Mouse (Mus musculus): ENCODE measurements at regions not wholly inside any gene's neighbourhood (a gene's known extent, or its start where the extent isn't known, plus 50 kb on each side); places are given as distances from the start of the nearest gene placed in this dataset.
A peak's percentile ranks its signal among the peaks of the same experiment; 100 is the strongest.

GRCm38 (mm10) chr17:88142003-88142402 lies 76.9 kb upstream of the Fbxo11 start:
- no peak for ATAC-seq (ENCODE audit: insufficient read depth, low FRiP score)
- H3K4me2 ChIP-seq (ENCODE audit: low read depth, low read length), result peak overlapping the region; percentile 14
- H3K27ac ChIP-seq (ENCODE audit: low read length), result no peak overlapping the region
- 57% methylated on average over 8 of the region's 8 CpGs for WGBS
- H3K4me1 ChIP-seq (ENCODE audit: control insufficient read depth, insufficient read depth, low read length), result no peaks in the 10 kb centered on the region
- no peak overlapping the region for H3K4me3 ChIP-seq (replicated peaks; ENCODE audit: low read length)
- H3K27me3 ChIP-seq (ENCODE audit: control insufficient read depth, insufficient read depth, low read length), result no peaks in the 10 kb centered on the region
- H3K9ac ChIP-seq (ENCODE audit: low read length), result no peak overlapping the region
- no peaks in the 10 kb centered on the region for H3K36me3 ChIP-seq (ENCODE audit: control insufficient read depth, insufficient read depth, low read length)
- H3K9me3 ChIP-seq (replicated peaks; ENCODE audit: control insufficient read depth, low read length), result no peaks in the 10 kb centered on the region

- WGBS, result 69% methylated on average over 3 of the region's 3 CpGs
- H3K27ac ChIP-seq (ENCODE audit: low read length), result no peak overlapping the region
- ATAC-seq (ENCODE audit: insufficient read depth, low FRiP score), result no peak
- no peaks in the 10 kb centered on the region for H3K4me1 ChIP-seq (ENCODE audit: control insufficient read depth, insufficient read depth, low read length)
- no peaks in the 10 kb centered on the region for H3K9me3 ChIP-seq (replicated peaks; ENCODE audit: control insufficient read depth, low read length)
- no peaks in the 10 kb centered on the region for H3K36me3 ChIP-seq (ENCODE audit: control insufficient read depth, insufficient read depth, low read length)
- no peak overlapping the region for H3K9ac ChIP-seq (ENCODE audit: low read length)
- H3K4me2 ChIP-seq (ENCODE audit: low read depth, low read length), result no peak overlapping the region
- no peaks in the 10 kb centered on the region for H3K27me3 ChIP-seq (ENCODE audit: control insufficient read depth, insufficient read depth, low read length)
- no peak overlapping the region for H3K4me3 ChIP-seq (replicated peaks; ENCODE audit: low read length)
Observed at GRCm38 (mm10) chr17:88142809-88143208, 77.7 kb upstream of the Fbxo11 start.

DNA sequence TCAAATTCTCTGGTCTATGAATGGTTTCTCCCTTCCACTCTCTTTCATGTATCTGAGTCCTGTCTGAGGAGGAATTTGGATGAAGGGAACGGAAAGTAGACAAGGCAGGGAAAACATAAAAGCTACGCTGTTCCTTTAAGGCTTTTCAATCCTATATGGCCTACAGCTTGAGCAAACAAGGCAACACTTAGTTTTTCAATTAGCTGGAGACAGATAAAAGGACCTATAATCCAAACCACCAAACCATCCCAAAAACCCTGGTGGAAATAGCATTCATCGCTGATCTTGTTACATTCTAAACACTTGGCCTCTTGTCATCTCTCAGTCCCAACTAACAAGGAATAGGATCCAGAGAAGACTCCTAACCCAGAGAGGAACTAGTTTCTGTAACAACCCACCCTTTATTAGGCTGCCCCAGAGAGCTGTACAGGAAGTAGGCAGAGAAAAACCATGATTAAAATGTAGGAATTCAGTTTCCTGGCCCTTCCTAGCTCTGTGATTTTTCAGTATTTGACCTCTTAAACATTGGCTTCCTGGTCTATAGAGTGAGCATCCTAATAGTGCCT lies 78.4 kb upstream of the Fbxo11 start:
- Histone ChIP-seq H3K27me3 (ENCODE audit: control insufficient read depth, insufficient read depth, low read length) (no peaks in the 10 kb centered on the region), H3K27ac (ENCODE audit: low read length) (no peak overlapping the region), H3K4me1 (ENCODE audit: control insufficient read depth, insufficient read depth, low read length) (no peaks in the 10 kb centered on the region), H3K4me2 (ENCODE audit: low read depth, low read length) (no peak overlapping the region), H3K4me3 (replicated peaks; ENCODE audit: low read length) (no peak overlapping the region), H3K9me3 (replicated peaks; ENCODE audit: control insufficient read depth, low read length) (no peaks in the 10 kb centered on the region), H3K9ac (ENCODE audit: low read length) (no peak overlapping the region), H3K36me3 (ENCODE audit: control insufficient read depth, insufficient read depth, low read length) (no peaks in the 10 kb centered on the region)
- WGBS, result 75% methylated on average over 3 of the region's 3 CpGs
- ATAC-seq (ENCODE audit: insufficient read depth, low FRiP score), result no peak

- Histone ChIP-seq H3K4me2 (ENCODE audit: low read depth, low read length) (no peak overlapping the region), H3K27me3 (ENCODE audit: control insufficient read depth, insufficient read depth, low read length) (no peaks in the 10 kb centered on the region), H3K9me3 (replicated peaks; ENCODE audit: control insufficient read depth, low read length) (no peaks in the 10 kb centered on the region), H3K4me1 (ENCODE audit: control insufficient read depth, insufficient read depth, low read length) (no peaks in the 10 kb centered on the region), H3K27ac (ENCODE audit: low read length) (no peak overlapping the region), H3K4me3 (replicated peaks; ENCODE audit: low read length) (no peak overlapping the region), H3K36me3 (ENCODE audit: control insufficient read depth, insufficient read depth, low read length) (no peaks in the 10 kb centered on the region), H3K9ac (ENCODE audit: low read length) (no peak overlapping the region)
- ATAC-seq (ENCODE audit: insufficient read depth, low FRiP score), result no peak
- 28% methylated on average over 6 of the region's 6 CpGs for WGBS
Observed at GRCm38 (mm10) chr17:88158550-88158949, 93.5 kb upstream of the Fbxo11 start.

GRCm38 (mm10) chr17:88159212-88159668 lies 94.1 kb upstream of the Fbxo11 start:
- WGBS, result 26% methylated on average over 11 of the region's 11 CpGs
- Histone ChIP-seq H3K27me3 (ENCODE audit: control insufficient read depth, insufficient read depth, low read length) (no peaks in the 10 kb centered on the region), H3K4me2 (ENCODE audit: low read depth, low read length) (no peak overlapping the region), H3K9me3 (replicated peaks; ENCODE audit: control insufficient read depth, low read length) (no peaks in the 10 kb centered on the region), H3K4me3 (replicated peaks; ENCODE audit: low read length) (no peak overlapping the region), H3K4me1 (ENCODE audit: control insufficient read depth, insufficient read depth, low read length) (no peaks in the 10 kb centered on the region), H3K36me3 (ENCODE audit: control insufficient read depth, insufficient read depth, low read length) (no peaks in the 10 kb centered on the region), H3K27ac (ENCODE audit: low read length) (no peak overlapping the region), H3K9ac (ENCODE audit: low read length) (no peak overlapping the region)
- no peak for ATAC-seq (ENCODE audit: insufficient read depth, low FRiP score)

GRCm38 (mm10) chr17:88159851-88160676 lies 95.0 kb upstream of the Fbxo11 start:
- no peak overlapping the region for H3K4me3 ChIP-seq (replicated peaks; ENCODE audit: low read length)
- ATAC-seq (ENCODE audit: insufficient read depth, low FRiP score), result no peak
- no peak overlapping the region for H3K4me2 ChIP-seq (ENCODE audit: low read depth, low read length)
- H3K27ac ChIP-seq (ENCODE audit: low read length), result no peak overlapping the region
- no peaks in the 10 kb centered on the region for H3K9me3 ChIP-seq (replicated peaks; ENCODE audit: control insufficient read depth, low read length)
- H3K4me1 ChIP-seq (ENCODE audit: control insufficient read depth, insufficient read depth, low read length), result no peaks in the 10 kb centered on the region
- no peak overlapping the region for H3K9ac ChIP-seq (ENCODE audit: low read length)
- WGBS, result 57% methylated on average over 19 of the region's 19 CpGs
- no peaks in the 10 kb centered on the region for H3K36me3 ChIP-seq (ENCODE audit: control insufficient read depth, insufficient read depth, low read length)
- H3K27me3 ChIP-seq (ENCODE audit: control insufficient read depth, insufficient read depth, low read length), result no peaks in the 10 kb centered on the region

GRCm38 (mm10) chr17:88160677-88161001 lies 95.5 kb upstream of the Fbxo11 start:
- Histone ChIP-seq H3K4me1 (ENCODE audit: control insufficient read depth, insufficient read depth, low read length) (no peaks in the 10 kb centered on the region), H3K4me3 (replicated peaks; ENCODE audit: low read length) (no peak overlapping the region), H3K27me3 (ENCODE audit: control insufficient read depth, insufficient read depth, low read length) (no peaks in the 10 kb centered on the region), H3K9me3 (replicated peaks; ENCODE audit: control insufficient read depth, low read length) (no peaks in the 10 kb centered on the region), H3K36me3 (ENCODE audit: control insufficient read depth, insufficient read depth, low read length) (no peaks in the 10 kb centered on the region), H3K27ac (ENCODE audit: low read length) (no peak overlapping the region), H3K4me2 (ENCODE audit: low read depth, low read length) (no peak overlapping the region), H3K9ac (ENCODE audit: low read length) (no peak overlapping the region)
- WGBS, result 84% methylated on average over 14 of the region's 14 CpGs
- ATAC-seq (ENCODE audit: insufficient read depth, low FRiP score), result no peak

DNA sequence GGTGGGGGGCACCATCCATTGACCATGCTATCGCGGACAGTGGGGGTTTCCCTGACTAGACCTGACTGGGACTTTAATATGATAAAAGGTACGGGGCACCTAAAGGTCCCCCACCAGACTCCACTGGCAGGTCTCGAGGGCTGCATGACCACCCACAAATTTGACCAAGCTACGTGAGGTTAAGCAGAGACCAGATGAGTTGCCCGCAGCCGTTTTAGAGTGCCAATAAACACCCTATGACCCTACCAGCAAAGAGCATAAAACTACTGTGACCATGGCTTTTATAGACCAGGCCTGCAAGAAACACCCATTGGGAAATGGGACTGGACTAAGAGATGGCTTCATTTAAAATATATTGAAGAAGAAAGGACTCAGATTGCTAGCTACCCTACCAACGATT lies 96.7 kb upstream of the Fbxo11 start:
- no peak overlapping the region for H3K27ac ChIP-seq (ENCODE audit: low read length)
- no peak overlapping the region for H3K9ac ChIP-seq (ENCODE audit: low read length)
- WGBS, result 91% methylated on average over 8 of the region's 8 CpGs
- H3K4me1 ChIP-seq (ENCODE audit: control insufficient read depth, insufficient read depth, low read length), result no peaks in the 10 kb centered on the region
- H3K4me3 ChIP-seq (replicated peaks; ENCODE audit: low read length), result no peak overlapping the region
- no peak for ATAC-seq (ENCODE audit: insufficient read depth, low FRiP score)
- H3K9me3 ChIP-seq (replicated peaks; ENCODE audit: control insufficient read depth, low read length), result 0 out of 2 replicates have a peak, but pooled peaks cover 2% of the 10 kb centered on the region
- H3K4me2 ChIP-seq (ENCODE audit: low read depth, low read length), result no peak overlapping the region
- H3K27me3 ChIP-seq (ENCODE audit: control insufficient read depth, insufficient read depth, low read length), result no peaks in the 10 kb centered on the region
- no peaks in the 10 kb centered on the region for H3K36me3 ChIP-seq (ENCODE audit: control insufficient read depth, insufficient read depth, low read length)

- 0 out of 2 replicates have a peak, but pooled peaks cover 2% of the 10 kb centered on the region for H3K9me3 ChIP-seq (replicated peaks; ENCODE audit: control insufficient read depth, low read length)
- 80% methylated on average over 4 of the region's 4 CpGs for WGBS
Observed at GRCm38 (mm10) chr17:88164805-88165204, 99.7 kb upstream of the Fbxo11 start.

More at GRCm38 (mm10) chr17:88164805-88165204, 99.7 kb upstream of the Fbxo11 start:
- H3K4me2 ChIP-seq (ENCODE audit: low read depth, low read length), result no peak overlapping the region
- no peaks in the 10 kb centered on the region for H3K4me1 ChIP-seq (ENCODE audit: control insufficient read depth, insufficient read depth, low read length)
- no peaks in the 10 kb centered on the region for H3K27me3 ChIP-seq (ENCODE audit: control insufficient read depth, insufficient read depth, low read length)
- H3K36me3 ChIP-seq (ENCODE audit: control insufficient read depth, insufficient read depth, low read length), result no peaks in the 10 kb centered on the region
- no peak for ATAC-seq (ENCODE audit: insufficient read depth, low FRiP score)
- no peak overlapping the region for H3K27ac ChIP-seq (ENCODE audit: low read length)
- H3K9ac ChIP-seq (ENCODE audit: low read length), result no peak overlapping the region
- no peak overlapping the region for H3K4me3 ChIP-seq (replicated peaks; ENCODE audit: low read length)
